Mouse (Mus musculus) heart, adult 18-20 months (tissue): ENCODE measurements around the gene Mylip. TPM values are rescaled to one million over a fixed set of nuclear protein-coding genes. Genes with fewer than 3 reads are reported as not detected.

Source experiments
- DNase-seq, 2 experiments: peaks; one replicate each; pipeline ENCODE4 v3.0.0; 2021 to 2022; ENCODE audit warnings: mixed read lengths in 1 of 2
- total RNA-seq, 2 experiments: library from RNA; stranded (reverse); gene quantifications; 2 replicates each; pipeline ENCODE4 v1.2.3; 2021

The Mylip gene
- total RNA-seq, 2 experiments from 2014 or later = 21.1 to 27.0 TPM

DNA sequence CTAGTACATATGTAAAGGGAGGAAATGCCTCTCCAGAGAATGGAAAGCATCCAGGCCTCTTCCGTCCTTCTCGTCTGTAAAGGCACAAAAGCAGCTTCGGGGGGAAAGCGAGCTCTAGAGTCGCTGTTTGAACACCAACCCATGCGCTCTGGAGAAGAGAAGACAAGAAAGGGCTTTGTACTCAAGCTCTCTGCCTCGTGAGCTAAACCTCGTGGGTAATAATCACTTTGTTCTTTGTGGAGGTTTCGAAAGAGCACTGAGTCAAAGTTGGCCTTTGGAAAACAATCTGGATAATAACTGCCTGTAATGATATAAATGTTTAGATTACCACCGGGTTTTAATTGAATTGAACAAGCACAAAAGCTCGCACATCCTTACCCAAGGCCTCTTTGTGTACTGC, 39.7 kb downstream of the Mylip start:
- DNase-seq = no peak

DNA sequence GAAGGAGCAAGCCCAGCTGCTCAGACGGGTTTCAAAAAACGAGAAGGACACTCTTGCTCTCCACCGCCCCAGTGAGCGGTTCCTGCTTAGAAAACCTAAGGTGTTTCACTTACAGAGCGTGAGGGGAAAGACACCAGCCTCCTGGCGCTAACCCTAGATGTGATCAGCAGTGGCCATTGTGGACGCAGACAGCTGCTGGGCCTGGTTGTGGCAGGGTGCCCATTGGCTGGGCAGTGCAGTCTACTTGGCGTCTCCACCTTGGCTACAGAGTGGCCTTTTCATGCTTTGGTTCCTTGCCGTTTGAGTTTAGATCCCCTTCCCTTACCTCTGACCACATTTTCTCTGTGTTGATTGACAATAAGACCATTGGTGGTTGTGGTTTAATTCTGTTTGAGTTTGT, 47.6 kb downstream of the Mylip start:
- DNase-seq = no peak

DNA sequence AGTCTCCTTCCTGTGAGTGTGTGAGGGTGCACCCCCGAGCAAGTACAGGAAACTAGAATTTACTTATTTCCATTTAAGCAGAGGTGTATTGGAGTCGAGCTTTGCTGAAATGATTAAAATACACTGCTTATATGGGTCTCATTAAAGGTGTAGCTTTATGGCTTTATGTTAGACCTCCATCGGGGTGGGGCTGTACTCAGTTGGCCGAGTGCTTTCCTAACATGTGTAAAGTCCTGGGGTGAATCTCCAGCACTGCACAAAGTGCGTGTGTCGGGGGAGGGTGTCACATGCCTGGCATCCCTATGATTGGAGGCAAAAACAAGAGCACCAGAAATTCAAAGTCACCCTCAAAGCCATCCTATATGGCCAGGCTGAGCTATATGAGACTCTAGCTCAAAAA, 49.3 kb downstream of the Mylip start:
- no peak for DNase-seq

DNA sequence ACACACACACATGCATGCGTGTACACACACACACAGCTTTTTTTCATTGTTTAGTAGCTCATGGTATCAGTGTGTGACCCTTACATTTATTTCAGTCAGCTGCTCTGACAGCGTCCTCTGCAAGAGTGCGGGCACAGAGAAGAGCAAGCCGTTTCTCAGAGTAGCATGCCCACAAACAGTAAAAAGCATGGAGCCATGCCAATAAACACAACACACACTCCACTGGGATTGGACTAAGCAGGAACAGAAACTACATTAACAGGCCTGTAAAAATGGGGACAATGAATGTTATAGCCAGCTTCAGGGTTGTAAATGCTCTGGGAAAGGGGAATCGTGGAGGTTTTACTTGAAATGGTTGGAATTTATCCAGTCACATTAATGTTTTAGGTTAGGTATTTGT, 50.7 kb downstream of the Mylip start:
- no peak for DNase-seq

DNA sequence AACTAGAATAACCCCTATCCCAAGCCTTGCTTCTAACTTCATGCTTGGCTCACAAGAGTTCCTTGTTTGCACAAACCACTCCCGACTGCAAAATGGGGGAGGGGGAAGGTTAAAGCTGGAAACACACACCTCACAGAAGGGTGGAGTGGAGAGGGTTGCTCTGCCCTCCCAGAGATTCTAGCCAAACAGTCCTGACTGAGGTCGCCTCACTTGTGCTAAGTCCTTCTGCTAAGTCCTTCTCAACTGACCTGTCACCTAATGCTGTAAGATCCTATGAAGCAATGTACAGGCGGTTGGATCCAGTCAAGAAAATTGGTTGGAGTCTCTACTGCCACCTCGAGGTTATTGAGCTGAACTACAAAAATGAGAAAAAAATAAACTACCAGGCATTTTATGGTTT, 52.9 kb downstream of the Mylip start:
- peak; percentile 25 to 48 for DNase-seq

DNA sequence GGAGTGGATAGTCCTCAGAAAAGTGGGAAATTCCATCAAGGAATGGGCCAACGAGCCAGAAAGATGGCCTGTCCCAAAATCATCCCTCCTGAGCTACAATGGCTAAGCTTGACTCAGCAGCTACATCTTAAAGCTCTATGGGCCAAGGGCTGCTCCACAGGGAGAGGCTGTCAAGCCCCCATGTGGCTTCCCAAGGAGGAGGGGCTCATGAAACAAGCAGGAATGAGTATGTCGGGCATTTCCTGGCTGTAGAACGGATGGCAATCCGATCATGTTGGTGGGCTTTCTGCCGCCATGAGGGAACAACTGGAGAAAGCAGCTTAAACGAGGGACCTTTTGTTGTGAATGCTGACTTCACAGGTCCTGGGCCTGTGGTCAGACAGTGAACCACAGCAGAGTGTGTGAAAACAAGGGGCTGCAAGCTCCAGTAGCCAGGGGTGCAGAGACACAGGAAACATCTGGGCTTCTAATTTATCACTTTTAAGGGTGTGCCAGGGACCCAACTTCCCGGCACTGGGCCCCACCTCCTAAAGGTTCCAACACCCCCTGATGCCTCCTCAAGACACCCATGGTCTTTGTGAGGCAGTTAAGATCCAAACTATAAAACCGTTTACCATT, 53.5 kb downstream of the Mylip start:
- DNase-seq = peak; percentile 42 to 65

DNA sequence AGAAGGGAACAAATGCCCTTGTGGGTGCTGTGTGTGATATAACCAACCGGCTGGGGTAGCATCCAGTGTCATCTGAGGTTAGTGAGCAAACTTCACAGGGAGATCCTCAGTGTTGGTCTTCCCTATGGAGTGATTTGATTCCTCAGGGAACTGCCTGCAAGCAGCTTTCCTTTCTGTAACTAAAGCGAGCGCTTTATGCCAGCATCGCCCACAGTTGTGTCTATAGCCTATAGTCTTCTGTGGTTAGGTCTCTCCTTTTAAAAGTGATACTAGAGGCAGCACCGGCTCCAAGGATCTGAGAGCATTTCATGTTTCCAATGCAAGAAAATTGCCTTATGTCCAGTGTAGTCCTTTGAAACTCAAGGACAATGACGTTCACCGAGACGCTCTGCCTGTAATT, 54.7 kb downstream of the Mylip start:
- no peak for DNase-seq

DNA sequence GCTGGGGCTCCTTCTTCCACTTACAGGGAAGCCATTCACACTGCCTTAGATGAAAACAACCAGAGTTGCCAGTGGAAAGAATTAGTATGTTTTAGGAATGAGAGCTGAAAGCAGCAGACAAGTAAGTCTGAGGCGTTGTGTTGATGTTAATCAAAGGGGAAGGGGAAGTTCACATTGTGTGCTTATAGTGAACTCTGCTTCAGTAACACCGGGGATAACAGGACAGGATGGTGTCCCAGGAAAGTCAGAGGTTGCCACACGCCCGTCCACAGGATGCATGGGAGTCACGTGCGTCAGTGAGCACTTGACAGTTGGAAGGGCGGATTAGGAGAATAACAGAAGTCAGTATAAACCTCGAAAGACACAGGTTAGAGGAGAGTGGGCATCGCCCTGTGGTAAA, 55.1 kb downstream of the Mylip start:
- DNase-seq = peak in 1 of 2 experiments; percentile 55

DNA sequence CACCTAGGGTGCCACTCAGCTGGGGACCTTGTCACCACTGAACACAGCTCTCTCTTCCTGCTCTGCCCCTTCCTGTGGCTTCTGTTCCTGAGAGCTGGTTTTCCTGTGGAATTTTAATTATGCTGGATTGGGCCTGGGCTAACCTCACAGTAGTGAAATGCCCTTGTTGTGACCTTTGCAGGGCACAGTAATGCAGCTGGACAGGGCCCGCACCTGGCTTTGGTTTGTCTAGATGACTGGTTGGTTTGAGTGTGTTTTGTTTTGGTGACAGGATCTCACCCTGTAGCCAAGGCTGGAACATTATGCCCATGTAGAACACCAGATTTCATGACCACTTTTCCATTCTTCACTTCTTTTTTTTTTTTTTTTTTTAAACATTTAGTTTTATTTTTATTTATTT, 57.1 kb downstream of the Mylip start:
- no peak for DNase-seq

DNA sequence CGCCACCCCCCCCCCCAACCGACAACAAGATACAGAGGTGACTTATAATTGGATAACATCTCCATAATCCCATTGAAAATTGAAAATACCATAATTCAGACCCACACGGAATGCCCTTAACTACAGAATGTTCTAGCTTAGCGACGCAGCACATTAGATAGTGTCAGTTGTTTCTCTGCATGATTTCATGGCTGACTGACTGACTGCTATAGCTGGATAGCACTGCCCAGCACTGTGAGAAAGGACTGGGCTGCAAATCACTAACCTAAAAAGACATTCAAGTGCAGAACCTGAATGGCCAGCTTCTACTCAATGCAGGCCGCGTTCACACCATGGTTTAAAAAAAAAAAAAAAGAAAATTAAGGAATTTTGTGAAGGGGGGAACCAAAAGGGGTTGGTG, 62.9 kb downstream of the Mylip start:
- DNase-seq = no peak

DNA sequence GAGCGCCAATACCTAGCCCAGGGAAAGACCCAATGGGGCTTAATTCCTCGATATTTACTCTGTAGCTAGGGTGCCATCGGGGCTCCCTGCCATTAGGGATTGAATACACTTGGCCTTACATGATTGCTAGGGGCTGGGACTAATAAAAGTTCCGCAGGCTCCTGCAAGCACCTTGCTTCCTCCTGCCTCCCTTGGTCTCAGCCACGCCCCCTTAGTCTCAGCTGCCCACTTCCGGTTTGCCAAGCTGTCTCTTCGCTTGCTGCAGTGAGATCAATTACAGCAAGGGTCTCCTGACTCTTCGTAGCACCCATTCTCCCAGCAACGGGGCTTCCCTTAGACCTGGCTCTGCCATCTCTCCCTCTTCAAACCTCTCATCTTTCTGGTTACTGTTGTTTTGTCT, 63.5 kb downstream of the Mylip start:
- no peak for DNase-seq

DNA sequence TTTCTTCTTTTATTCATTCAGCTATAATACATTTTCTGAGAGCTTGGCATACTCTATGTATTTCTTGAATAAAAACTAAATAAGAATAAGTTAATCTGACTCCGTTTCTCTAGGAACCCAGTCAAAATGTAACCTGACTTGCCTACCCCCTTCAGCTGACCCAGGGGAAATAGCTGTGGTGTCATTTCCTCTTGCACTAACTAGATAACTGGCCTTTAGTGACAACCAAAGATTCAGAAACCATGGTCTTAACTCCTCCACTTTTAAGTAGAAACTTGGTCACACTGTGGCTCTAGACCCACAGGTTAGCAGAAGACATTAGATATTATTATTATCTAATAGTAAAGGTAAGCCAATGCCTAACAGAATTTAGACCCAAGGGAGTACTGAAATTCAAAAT, 64.5 kb downstream of the Mylip start:
- DNase-seq = no peak

DNA sequence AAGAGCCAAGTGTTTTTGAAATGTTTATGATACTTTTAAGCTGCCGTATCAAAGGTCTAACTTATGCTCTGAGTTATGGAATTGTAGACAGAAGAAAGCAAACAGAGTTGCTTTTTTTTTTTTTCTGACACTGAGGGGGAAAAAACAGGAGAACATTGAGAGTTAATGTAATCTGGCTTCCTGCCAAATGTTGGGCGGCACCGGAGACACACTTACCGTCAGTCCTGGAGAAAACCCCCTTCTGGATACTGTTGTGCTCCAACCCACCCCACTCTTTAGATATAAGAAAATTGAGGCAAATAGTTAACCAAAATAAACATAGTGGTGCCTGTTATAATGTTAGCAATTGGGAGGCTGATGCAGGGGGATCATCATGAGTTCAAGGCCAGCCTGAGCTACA, 65.1 kb downstream of the Mylip start:
- peak; percentile 32 to 54 for DNase-seq

DNA sequence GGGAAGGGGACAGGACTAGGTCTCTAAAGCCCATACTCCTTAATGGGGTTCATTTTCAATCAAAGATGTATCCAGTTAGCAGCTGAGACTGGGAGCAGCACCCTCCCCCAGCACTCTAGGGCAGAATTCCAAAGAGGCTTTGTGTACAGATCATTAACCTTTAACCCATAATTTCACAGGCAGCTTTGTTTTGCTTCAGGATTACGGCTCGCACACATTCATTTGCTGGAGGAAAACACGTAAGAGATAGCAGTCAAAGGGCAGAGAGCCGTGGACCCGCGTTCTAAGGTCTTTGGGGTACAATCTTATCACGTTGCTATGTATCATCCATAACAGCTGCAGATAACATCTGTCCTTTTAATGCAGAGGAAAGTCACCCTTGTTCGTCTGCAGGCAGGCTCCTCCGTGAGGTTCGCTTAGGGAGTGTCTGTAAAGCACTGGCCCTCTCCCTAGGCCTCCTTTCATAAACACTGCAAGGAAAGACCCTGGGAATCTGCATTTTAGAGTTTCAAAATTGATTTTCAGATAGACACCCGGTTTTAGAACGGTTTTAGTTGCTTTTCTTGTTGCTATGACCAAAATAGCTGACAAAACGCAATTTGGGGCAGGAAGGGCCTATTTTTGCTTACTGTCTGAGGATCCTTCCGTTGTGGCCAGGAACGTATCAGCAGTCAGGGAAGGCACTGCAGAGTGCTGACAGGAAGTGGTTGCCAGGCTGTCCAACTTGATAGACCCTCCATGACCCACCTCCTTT, 65.7 kb downstream of the Mylip start:
- peak; percentile 63 to 76 for DNase-seq

DNA sequence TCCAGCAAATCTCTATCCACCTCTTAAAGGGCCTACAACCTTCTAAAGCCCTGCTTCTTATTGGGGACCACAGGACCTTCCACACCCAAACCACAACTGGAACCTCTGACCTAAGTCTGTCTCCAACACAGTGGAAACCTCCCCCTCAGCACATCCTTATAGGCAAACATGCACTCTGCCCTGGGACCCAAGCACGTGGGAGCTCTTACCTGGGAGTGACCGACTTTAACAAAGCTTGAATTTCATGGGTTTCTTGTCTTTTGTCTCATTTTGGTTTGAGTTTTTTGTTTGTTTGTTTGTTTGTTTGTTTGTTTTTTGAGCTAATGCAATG, 66.3 kb downstream of the Mylip start:
- DNase-seq = no peak

DNA sequence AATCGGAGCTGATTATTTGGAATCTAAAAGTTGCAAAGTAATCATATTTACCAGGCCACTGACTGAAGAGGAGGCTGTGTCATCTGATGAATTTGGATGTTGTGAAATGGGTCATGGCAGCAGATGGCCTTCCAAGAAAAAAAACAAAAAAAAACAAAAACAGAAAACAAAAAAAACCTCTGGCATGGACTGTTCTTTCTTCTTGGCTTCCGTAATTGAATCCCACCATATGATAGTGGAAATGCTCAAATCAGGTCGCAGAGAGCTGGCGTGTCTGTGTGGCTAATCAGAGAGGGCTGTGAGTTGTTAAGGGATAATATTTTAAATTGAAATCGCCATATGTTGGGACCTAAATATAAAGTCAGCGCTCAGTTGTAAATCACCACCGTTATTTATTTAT, 67.9 kb downstream of the Mylip start:
- no peak for DNase-seq

DNA sequence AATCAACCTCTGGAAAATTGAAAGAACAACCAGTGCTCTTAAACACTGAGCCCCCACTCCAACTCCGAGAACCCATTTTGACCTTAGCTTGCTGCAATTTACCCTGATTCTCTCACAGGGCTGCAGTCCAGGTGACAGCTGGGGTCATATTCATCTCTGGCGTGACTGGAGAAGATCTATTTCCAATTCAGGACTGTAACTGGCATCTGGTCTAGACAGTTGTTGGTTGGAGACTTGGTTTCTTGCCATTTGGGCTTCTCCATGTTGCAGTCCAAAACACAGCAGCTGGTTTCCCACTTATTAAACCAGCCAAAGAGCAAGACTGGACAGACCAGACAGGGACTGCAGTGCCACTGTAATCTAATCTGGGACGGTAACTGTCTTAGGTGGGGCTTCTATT, 70.6 kb downstream of the Mylip start:
- no peak for DNase-seq

DNA sequence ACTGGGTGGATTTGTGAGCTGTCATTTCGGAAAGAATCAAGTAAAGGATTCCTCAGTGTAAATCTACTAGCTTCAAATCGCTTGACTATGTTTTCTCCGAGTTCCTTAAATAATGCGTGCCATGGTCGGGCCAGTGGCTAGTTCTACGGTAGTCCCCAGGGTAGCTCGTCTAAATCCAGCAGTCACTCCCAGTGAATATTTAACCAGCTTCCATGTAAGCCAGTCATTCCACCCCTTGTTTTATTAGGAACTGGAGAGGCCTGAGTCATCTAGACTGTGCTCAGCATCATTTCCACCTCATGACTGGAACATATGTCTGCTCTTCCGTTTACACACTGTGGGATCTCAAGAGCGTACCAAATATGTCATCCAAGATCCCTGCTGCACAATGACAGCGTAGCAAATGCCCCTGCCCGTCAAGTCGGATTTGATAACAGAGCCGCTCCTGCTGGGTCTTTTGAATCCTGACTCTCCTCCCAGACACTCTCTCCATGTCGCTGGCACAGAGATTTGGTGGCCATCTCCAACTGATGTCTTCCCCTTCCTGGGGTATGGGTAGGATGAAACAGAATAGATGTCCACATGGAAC, 71.9 kb downstream of the Mylip start:
- no peak for DNase-seq

Other genes with a start within 250 kb of the Mylip start
- gene Gmpr, start 117.7 kb downstream of the Mylip start, total RNA-seq = 100 to 1,000 TPM; 149 to 156 TPM